Mouse (Mus musculus): ENCODE data around the gene Ulbp1. TPM values are rescaled to one million over a fixed set of nuclear protein-coding genes. Genes with fewer than 3 reads are reported as not detected.
"Not testable (repeated sequence)": the region's sequence is repeated elsewhere in the genome, so short reads cannot be mapped to it uniquely, and the experiment has no call there.

Ulbp1 gene
- polyA plus RNA-seq, 1 experiment from 2014 or later: 0.79 TPM

GRCm38 (mm10) chr10:7469716-7470414 lies 3.6 kb downstream of the Ulbp1 start:
- H3K4me3 ChIP-seq (replicated peaks; ENCODE audit: low read depth, low read length); H3K9me3 ChIP-seq (replicated peaks; ENCODE audit: low read length); H3K27me3 ChIP-seq (ENCODE audit: insufficient read depth, low read length); H3K36me3 ChIP-seq (ENCODE audit: insufficient read depth, low read length); H3K9ac ChIP-seq (ENCODE audit: low read depth, low read length); ATAC-seq (replicated peaks; ENCODE audit: low FRiP score, low read depth); DNase-seq (ENCODE audit: low spot score); H3K27ac ChIP-seq; H3K4me1 ChIP-seq (replicated peaks; ENCODE audit: insufficient read depth, low read length): not testable (repeated sequence)
- H3K4me2 ChIP-seq (ENCODE audit: low read length): peak overlapping the region; percentile 44
- peak; percentile 77 for TF ChIP-seq CTCF (IDR thresholded peaks at IDR 0.05; ENCODE audit: low read depth)
- 0% methylated on average over 7 of the region's 7 CpGs for WGBS

GRCm38 (mm10) chr10:7462006-7462405 lies 11.4 kb downstream of the Ulbp1 start:
- no peak overlapping the region for H3K9ac ChIP-seq (ENCODE audit: low read depth, low read length)
- no peak for DNase-seq (ENCODE audit: low spot score)
- 35% methylated on average over 3 of the region's 3 CpGs for WGBS
- peak; percentile 41; the same call in 1 of the 2 replicates for TF ChIP-seq CTCF (IDR thresholded peaks at IDR 0.05; ENCODE audit: low read depth)
- no peaks in the 10 kb centered on the region for H3K36me3 ChIP-seq (ENCODE audit: insufficient read depth, low read length)
- no peak overlapping the region for H3K4me3 ChIP-seq (replicated peaks; ENCODE audit: low read depth, low read length)
- H3K4me2 ChIP-seq (ENCODE audit: low read length): no peak overlapping the region
- no peaks in the 10 kb centered on the region for H3K27me3 ChIP-seq (ENCODE audit: insufficient read depth, low read length)
- no peaks in the 10 kb centered on the region for H3K4me1 ChIP-seq (replicated peaks; ENCODE audit: insufficient read depth, low read length)
- no peak overlapping the region for H3K27ac ChIP-seq
- no peak for ATAC-seq (replicated peaks; ENCODE audit: low FRiP score, low read depth)
- 0 out of 2 replicates have a peak, but pooled peaks cover 3% of the 10 kb centered on the region for H3K9me3 ChIP-seq (replicated peaks; ENCODE audit: low read length)

GRCm38 (mm10) chr10:7438928-7439327 lies 34.5 kb downstream of the Ulbp1 start:
- Histone ChIP-seq H3K4me2 (ENCODE audit: low read length) (no peak overlapping the region), H3K4me3 (replicated peaks; ENCODE audit: low read depth, low read length) (no peak overlapping the region), H3K9ac (ENCODE audit: low read depth, low read length) (no peak overlapping the region), H3K27me3 (ENCODE audit: insufficient read depth, low read length) (no peaks in the 10 kb centered on the region), H3K4me1 (replicated peaks; ENCODE audit: insufficient read depth, low read length) (no peaks in the 10 kb centered on the region), H3K27ac (no peak overlapping the region), H3K36me3 (ENCODE audit: insufficient read depth, low read length) (no peaks in the 10 kb centered on the region), H3K9me3 (replicated peaks; ENCODE audit: low read length) (no peaks in the 10 kb centered on the region)
- DNase-seq (ENCODE audit: low spot score): no peak
- no peak for ATAC-seq (replicated peaks; ENCODE audit: low FRiP score, low read depth)
- 76% methylated on average over 2 of the region's 2 CpGs for WGBS
- TF ChIP-seq CTCF (IDR thresholded peaks at IDR 0.05; ENCODE audit: low read depth): no peak

- Histone ChIP-seq H3K27ac (no peak overlapping the region), H3K36me3 (ENCODE audit: insufficient read depth, low read length) (no peaks in the 10 kb centered on the region), H3K4me1 (replicated peaks; ENCODE audit: insufficient read depth, low read length) (peaks cover 11% of the 10 kb centered on the region; the same call in 1 of the 2 replicates), H3K4me3 (replicated peaks; ENCODE audit: low read depth, low read length) (peak overlapping the region; percentile 63), H3K9me3 (replicated peaks; ENCODE audit: low read length) (no peaks in the 10 kb centered on the region), H3K4me2 (ENCODE audit: low read length) (peak overlapping the region; percentile 99), H3K27me3 (ENCODE audit: insufficient read depth, low read length) (peaks cover 18% of the 10 kb centered on the region; the same call in 1 of the 2 replicates), H3K9ac (ENCODE audit: low read depth, low read length) (no peak overlapping the region)
- no peak for DNase-seq (ENCODE audit: low spot score)
- no peak for TF ChIP-seq CTCF (IDR thresholded peaks at IDR 0.05; ENCODE audit: low read depth)
- ATAC-seq (replicated peaks; ENCODE audit: low FRiP score, low read depth): no peak; the same call in 1 of the 2 replicates
- WGBS: 9% methylated on average over 55 of the region's 55 CpGs
These were observed 80.0 kb downstream of the Ulbp1 start for GRCm38 (mm10) chr10:7393143-7394035.

GRCm38 (mm10) chr10:7391935-7392930 lies 81.2 kb downstream of the Ulbp1 start:
- H3K4me1 ChIP-seq (replicated peaks; ENCODE audit: insufficient read depth, low read length): peaks cover 11% of the 10 kb centered on the region; the same call in 1 of the 2 replicates
- peaks cover 18% of the 10 kb centered on the region; the same call in 1 of the 2 replicates for H3K27me3 ChIP-seq (ENCODE audit: insufficient read depth, low read length)
- ATAC-seq (replicated peaks; ENCODE audit: low FRiP score, low read depth) (peak; percentile 60), DNase-seq (ENCODE audit: low spot score) (peak; percentile 31)
- under 1% methylated on average over 73 of the region's 73 CpGs for WGBS
- H3K36me3 ChIP-seq (ENCODE audit: insufficient read depth, low read length): no peaks in the 10 kb centered on the region
- 0 out of 2 replicates have a peak overlapping the region, but pooled peaks have one; percentile 40 for H3K9ac ChIP-seq (ENCODE audit: low read depth, low read length)
- TF ChIP-seq CTCF (IDR thresholded peaks at IDR 0.05; ENCODE audit: low read depth): no peak
- H3K9me3 ChIP-seq (replicated peaks; ENCODE audit: low read length): no peaks in the 10 kb centered on the region
- no peak overlapping the region for H3K27ac ChIP-seq
- peak overlapping the region; percentile 63 for H3K4me3 ChIP-seq (replicated peaks; ENCODE audit: low read depth, low read length)
- peak overlapping the region; percentile 99 for H3K4me2 ChIP-seq (ENCODE audit: low read length)
